Mouse (Mus musculus): Measurements from ENCODE around the gene Nbl1. TPM values are rescaled to one million over a fixed set of nuclear protein-coding genes. Genes with fewer than 3 reads are reported as not detected.

The Nbl1 gene
- polyA plus RNA-seq, 1 experiment from 2014 or later: 80.8 TPM

GRCm38 (mm10) chr4:139034540-139034939, 58.3 kb downstream of the Nbl1 start:
- no peak overlapping the region for H3K4me3 ChIP-seq
- no peaks in the 10 kb centered on the region for H3K36me3 ChIP-seq (replicated peaks)
- H3K4me1 ChIP-seq: peaks cover 35% of the 10 kb centered on the region
- peaks cover 4% of the 10 kb centered on the region; the same call in 1 of the 2 replicates for H3K9me3 ChIP-seq
- no peak for DNase-seq (ENCODE audit: low spot score)
- WGBS: 53% methylated on average over 4 of the region's 4 CpGs
- H3K27ac ChIP-seq (replicated peaks): no peak overlapping the region
- H3K27me3 ChIP-seq (replicated peaks; ENCODE audit: low read depth, poor library complexity, severe bottlenecking): peaks cover 10% of the 10 kb centered on the region

- Histone ChIP-seq H3K4me1 (peaks cover 38% of the 10 kb centered on the region), H3K36me3 (replicated peaks) (no peaks in the 10 kb centered on the region), H3K27ac (replicated peaks) (no peak overlapping the region), H3K4me3 (no peak overlapping the region), H3K27me3 (replicated peaks; ENCODE audit: low read depth, poor library complexity, severe bottlenecking) (peaks cover 4% of the 10 kb centered on the region; the same call in 1 of the 2 replicates), H3K9me3 (peaks cover 4% of the 10 kb centered on the region; the same call in 1 of the 2 replicates)
- no peak for DNase-seq (ENCODE audit: low spot score)
- 86% methylated on average over 8 of the region's 8 CpGs for WGBS
Observed at GRCm38 (mm10) chr4:139034010-139034367, 58.8 kb downstream of the Nbl1 start.

- H3K9me3 ChIP-seq: peaks cover 4% of the 10 kb centered on the region; the same call in 1 of the 2 replicates
- DNase-seq (ENCODE audit: low spot score): no peak
- H3K36me3 ChIP-seq (replicated peaks): no peaks in the 10 kb centered on the region
- H3K27me3 ChIP-seq (replicated peaks; ENCODE audit: low read depth, poor library complexity, severe bottlenecking): no peaks in the 10 kb centered on the region
- H3K27ac ChIP-seq (replicated peaks): no peak overlapping the region
- 83% methylated on average over 11 of the region's 11 CpGs for WGBS
- H3K4me1 ChIP-seq: peaks cover 37% of the 10 kb centered on the region
- no peak overlapping the region for H3K4me3 ChIP-seq
Observed at GRCm38 (mm10) chr4:139033263-139034009, 59.4 kb downstream of the Nbl1 start.

GRCm38 (mm10) chr4:139032521-139032920, 60.3 kb downstream of the Nbl1 start:
- H3K4me3 ChIP-seq: no peak overlapping the region
- H3K9me3 ChIP-seq: peaks cover 4% of the 10 kb centered on the region; the same call in 1 of the 2 replicates
- H3K27me3 ChIP-seq (replicated peaks; ENCODE audit: low read depth, poor library complexity, severe bottlenecking): no peaks in the 10 kb centered on the region
- H3K27ac ChIP-seq (replicated peaks): no peak overlapping the region
- H3K36me3 ChIP-seq (replicated peaks): no peaks in the 10 kb centered on the region
- 75% methylated on average over 12 of the region's 12 CpGs for WGBS
- peaks cover 29% of the 10 kb centered on the region for H3K4me1 ChIP-seq
- DNase-seq (ENCODE audit: low spot score): no peak

Other genes starting within 250 kb of the Nbl1 start
- gene Pla2g5, start 229.5 kb downstream of the Nbl1 start, polyA plus RNA-seq (2016; fragmentation: Nextera tagmentation; extraction: Ambion mirVana): 0.34 and 0.60 TPM in 2 replicates
- gene Gm13030, start 219.0 kb downstream of the Nbl1 start, polyA plus RNA-seq (2016; fragmentation: Nextera tagmentation; extraction: Ambion mirVana): not detected in 2 replicates
- not detected in 2 replicates for gene Pla2g2e, start 215.1 kb downstream of the Nbl1 start, polyA plus RNA-seq (2016; fragmentation: Nextera tagmentation; extraction: Ambion mirVana)
- 3.8 and 4.9 TPM in 2 replicates for gene Otud3, start 179.0 kb downstream of the Nbl1 start, polyA plus RNA-seq (2016; fragmentation: Nextera tagmentation; extraction: Ambion mirVana)
- not detected in 2 replicates for gene Rnf186, start 125.9 kb downstream of the Nbl1 start, polyA plus RNA-seq (2016; fragmentation: Nextera tagmentation; extraction: Ambion mirVana)
- gene Tmco4, start 120.1 kb downstream of the Nbl1 start, polyA plus RNA-seq (2016; fragmentation: Nextera tagmentation; extraction: Ambion mirVana): 1.1 and 1.6 TPM in 2 replicates
- 0.23 and 0.26 TPM in 2 replicates for gene Htr6, start 17.4 kb downstream of the Nbl1 start, polyA plus RNA-seq (2016; fragmentation: Nextera tagmentation; extraction: Ambion mirVana)
- gene Minos1, start 38.1 kb upstream of the Nbl1 start, polyA plus RNA-seq (2016; fragmentation: Nextera tagmentation; extraction: Ambion mirVana): 431 and 444 TPM in 2 replicates
- 388 and 409 TPM in 2 replicates for gene Capzb, start 99.9 kb upstream of the Nbl1 start, polyA plus RNA-seq (2016; fragmentation: Nextera tagmentation; extraction: Ambion mirVana)
- 17.5 and 17.7 TPM in 2 replicates for gene Pqlc2, start 217.7 kb upstream of the Nbl1 start, polyA plus RNA-seq (2016; fragmentation: Nextera tagmentation; extraction: Ambion mirVana)
- gene Akr7a5, start 217.8 kb upstream of the Nbl1 start, polyA plus RNA-seq (2016; fragmentation: Nextera tagmentation; extraction: Ambion mirVana): 141 and 158 TPM in 2 replicates